Mouse (Mus musculus): ENCODE measurements around the gene E030030I06Rik.
"Not testable (repeated sequence)": the region's sequence is repeated elsewhere in the genome, so short reads cannot be mapped to it uniquely, and the experiment has no call there.

Gene E030030I06Rik

DNA sequence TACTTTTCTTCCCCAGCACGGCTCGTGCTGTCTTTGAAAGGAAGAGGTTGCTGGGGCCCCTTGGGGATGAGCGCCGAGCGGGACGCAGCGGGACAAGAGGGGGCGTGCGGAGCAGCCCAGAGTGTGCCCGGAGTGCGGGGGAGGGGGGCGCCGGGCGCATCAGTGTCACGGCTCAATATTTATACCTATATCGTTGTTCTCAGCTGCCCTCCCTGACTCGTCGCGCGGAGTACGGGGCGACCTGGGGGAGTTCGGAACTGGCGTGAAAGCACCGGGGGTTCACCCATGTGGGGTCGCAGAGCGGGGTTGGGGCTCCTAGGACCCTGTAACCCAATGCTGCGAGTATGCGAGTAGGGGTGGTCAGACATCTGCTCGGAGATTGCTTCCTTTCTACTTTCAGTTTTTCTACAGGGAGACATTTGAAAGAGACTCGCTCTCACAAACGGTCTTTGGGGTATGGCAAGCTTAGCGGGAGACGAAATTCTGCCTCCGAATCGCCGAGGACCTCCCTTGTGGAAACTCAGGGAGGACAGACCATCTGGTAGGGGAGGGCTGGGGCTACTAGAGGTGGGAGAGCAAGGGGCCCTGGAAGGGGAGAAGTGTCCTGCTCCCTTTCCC is at the start of gene E030030I06Rik:
Gene E030030I06Rik (minus strand): TSS at position 198 of the 618 bp plus-strand sequence.
- DNase-seq (ENCODE audit: low spot score), result peak; percentile 63

DNA sequence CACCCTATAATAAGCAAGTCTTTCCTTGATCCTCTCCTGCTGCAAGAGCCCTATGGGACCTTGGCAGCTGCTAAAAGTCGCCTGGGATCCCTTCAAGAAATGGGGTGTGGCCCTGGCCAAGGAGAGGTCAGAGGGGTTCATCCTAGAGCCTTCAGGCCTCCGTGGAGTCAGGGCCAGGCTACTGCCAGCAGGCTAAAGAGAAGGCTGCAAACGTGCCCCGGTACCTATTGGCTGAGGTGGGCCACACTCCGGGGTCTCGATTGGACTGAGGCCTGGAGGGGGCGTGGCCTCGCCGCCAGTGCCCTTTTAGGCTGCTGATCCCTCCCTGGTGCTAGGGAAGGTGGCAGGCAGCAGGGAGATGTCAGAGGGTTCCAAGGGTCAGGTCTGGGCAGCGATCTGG is 42.0 kb upstream of the E030030I06Rik start:
- DNase-seq (ENCODE audit: low spot score), result peak; percentile 47

DNA sequence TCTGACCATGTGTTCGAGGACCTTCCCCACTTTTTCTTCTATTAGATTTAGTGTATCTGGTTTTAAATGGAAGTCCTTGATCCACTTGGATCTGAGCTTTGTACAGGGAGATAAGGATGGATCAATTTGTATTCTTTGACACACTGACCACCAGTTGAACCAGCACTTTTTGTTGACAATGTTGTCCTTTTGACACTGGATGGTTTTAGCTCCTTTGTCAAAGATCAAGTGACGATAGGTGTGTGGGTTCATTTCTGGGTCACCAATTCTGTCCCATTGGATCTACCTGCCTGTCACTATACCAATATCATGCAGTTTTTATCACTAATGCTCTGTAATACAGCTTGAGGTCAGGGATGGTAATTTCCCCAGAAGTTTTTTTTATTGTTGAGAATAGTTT is 27.4 kb upstream of the E030030I06Rik start:
- not testable (repeated sequence) for DNase-seq (ENCODE audit: low spot score)

DNA sequence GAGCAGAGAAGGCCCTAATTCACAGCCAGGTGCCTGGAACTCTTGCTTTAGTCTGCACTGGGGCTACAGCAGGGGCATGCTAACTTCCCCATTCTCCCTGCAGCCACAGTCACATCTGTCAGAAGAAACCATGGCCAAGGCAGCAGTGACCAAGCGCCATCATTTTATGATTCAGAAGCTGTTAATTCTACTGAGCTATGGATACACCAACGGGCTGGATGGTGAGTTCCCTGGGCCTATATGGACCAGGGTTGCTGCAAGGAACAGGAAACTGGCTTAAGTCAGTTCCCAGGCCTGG is 25.1 kb upstream of the E030030I06Rik start:
- not testable (repeated sequence) for DNase-seq (ENCODE audit: low spot score)

DNA sequence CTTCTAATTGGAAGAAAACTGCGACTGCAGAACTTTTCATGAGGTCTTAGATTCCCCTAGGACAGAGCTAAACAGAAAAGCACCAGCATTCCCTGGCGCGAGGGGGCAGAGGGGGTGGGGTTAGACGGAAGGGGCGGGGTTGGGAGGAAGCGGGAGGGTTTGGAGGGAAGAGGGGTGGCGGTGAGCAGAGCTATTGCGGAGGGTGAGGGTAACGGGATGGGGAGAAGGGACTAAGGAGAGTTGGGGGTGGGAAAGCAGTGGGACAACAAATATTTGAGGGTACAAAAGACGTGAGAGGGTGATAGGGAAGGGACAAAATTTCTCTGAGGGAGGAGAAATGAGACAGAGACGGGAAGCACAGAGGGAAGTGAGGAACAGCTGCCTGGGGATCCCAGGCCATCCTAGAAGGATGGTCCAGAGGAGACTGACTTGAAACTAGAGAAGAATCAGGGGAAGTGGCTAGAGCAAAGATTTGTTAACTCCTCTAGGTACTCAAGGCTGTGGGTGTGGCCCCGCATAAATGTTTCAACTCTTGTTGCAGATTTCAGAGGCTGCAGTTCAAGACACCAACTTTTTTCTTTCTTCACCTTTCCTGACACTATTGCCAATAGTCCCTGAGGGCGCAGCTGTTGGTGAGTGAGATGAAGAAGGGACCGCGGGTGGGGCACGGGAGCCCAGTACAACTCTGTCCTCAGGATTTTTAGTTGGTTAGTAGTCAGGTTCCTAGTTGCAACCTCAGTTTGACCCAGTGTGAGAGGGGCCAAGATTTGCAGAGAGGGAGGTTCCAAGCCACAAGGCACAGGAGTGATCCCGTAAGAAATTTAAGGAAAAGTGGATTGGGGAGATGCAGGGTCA is 24.5 kb upstream of the E030030I06Rik start:
- peak; percentile 40 for DNase-seq (ENCODE audit: low spot score)

DNA sequence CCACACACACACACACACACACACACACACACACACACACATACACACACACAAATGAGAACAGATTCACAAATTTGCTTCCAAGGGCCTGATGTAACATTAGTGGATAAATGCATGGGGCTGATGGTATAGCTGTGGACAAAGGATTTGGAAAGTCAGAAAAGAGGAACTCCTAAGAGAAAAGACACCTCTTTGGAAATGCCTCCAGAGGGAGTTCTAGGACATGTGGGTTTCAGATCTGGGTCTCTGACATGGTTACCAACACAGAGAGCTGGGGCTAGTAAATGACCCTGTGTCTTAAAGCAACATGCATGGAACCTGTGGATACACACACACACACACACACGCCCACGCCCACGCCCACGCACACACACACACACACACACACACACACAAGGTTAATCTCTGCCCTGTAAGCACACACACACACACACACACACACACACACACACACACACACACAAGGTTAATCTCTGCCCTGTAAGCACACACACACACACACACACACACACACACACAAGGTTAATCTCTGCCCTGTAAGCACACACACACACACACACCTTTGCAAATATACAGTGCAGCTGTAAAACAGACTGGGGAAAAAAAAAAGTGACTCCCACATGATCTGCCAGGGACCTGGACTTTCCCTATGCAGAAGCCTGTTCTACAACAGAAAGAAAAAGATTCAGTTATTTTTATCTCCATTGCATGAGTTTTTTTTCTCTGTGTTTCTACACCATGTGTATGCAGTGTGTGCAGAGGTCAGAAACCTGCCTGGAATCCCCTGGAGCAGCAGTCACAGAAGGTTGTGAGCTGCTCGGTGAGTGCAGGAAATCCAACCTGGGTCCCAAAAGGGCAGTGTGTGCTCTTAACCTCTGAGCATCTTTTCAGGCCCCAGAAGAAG is 23.6 kb upstream of the E030030I06Rik start:
- DNase-seq (ENCODE audit: low spot score), result not testable (repeated sequence)

DNA sequence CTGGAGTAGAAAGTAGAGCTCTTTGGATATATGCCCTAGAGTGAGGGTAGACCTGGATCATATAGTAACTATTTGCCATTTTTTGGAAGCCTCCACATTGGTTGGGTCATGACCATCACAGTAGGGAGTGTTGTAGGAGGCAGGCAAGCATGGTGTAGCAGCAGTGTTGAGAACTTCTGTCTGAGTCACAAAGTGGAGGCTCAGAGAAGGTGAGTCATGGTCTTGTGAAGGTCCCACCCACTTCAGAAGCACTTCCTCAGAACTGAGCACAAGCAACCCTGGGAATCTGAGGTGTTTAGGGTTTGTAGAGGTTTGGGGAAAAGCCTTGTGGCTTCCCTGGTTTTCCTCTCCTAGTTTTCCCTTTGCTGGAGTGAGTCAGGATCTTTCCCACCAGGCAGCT is 20.0 kb upstream of the E030030I06Rik start:
- not testable (repeated sequence) for DNase-seq (ENCODE audit: low spot score)

DNA sequence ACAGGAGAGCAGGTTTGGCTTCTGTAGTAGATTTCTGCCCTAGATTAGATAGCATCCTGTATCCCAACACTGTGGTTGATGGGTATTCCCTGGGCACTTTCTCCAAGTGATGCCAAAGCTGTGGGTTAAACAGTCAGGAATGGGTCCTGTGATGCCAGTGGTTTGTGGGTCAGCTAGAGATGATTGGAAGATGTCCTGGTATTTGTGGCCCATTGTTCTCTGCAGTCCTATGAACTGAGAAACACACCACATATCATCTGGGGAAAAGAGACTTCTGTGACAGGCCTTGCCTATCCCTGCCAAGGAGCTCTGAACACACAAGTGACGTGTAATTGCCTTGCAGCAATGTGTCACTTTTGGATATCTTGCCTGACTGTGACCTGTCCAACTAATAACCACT is 18.0 kb upstream of the E030030I06Rik start:
- DNase-seq (ENCODE audit: low spot score), result not testable (repeated sequence)

DNA sequence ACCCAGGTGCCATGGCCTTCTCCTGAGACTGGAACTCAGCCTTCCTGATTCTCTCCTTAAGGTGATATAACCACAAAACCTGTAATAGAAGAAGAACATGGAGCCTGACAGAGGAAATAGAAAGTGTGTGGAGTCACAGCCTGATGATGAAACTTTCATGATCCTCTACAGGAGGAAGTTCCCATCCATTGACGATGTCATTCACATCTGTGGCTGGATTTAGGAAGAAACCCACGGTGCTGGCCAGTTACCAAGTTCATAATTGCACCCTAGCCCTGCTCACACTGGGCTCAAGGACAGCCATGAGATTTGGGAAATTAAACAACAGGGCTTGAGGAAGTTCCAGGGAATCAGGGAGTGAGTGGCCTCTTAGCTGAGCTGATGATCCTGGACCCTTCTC is 17.0 kb upstream of the E030030I06Rik start:
- DNase-seq (ENCODE audit: low spot score), result not testable (repeated sequence)

DNA sequence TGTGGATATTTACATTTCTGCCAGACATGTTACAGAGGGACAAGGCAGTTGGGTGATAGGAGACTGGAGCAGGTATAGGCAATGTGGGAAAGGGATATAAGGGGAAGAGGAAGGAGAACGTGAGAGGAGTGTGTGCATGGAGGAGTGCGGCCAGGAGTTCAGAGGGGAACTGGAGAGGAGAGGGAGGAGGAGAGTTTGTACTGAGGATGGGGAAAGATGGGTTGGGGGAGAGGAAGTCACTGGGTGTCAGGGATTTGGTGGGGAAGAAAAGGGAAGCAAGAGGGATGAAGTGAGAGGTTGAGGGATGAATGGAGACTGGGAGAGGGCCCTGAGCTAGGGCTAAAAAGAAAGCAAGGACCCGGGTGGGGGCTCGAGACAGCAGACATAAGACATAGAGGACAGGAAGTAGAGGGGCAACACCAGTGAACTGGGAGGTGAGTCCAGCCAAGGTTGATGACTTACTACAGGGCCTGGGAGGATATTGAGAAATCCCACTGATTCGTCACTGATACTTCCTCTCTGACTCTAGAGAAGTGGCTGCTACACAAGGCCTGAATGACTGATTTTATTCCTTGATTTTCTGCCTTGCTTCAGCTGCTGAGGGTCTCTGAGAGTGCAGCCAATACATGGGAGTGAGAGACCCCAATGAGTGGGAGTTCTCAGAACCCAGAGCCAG is 16.4 kb upstream of the E030030I06Rik start:
- not testable (repeated sequence) for DNase-seq (ENCODE audit: low spot score)

DNA sequence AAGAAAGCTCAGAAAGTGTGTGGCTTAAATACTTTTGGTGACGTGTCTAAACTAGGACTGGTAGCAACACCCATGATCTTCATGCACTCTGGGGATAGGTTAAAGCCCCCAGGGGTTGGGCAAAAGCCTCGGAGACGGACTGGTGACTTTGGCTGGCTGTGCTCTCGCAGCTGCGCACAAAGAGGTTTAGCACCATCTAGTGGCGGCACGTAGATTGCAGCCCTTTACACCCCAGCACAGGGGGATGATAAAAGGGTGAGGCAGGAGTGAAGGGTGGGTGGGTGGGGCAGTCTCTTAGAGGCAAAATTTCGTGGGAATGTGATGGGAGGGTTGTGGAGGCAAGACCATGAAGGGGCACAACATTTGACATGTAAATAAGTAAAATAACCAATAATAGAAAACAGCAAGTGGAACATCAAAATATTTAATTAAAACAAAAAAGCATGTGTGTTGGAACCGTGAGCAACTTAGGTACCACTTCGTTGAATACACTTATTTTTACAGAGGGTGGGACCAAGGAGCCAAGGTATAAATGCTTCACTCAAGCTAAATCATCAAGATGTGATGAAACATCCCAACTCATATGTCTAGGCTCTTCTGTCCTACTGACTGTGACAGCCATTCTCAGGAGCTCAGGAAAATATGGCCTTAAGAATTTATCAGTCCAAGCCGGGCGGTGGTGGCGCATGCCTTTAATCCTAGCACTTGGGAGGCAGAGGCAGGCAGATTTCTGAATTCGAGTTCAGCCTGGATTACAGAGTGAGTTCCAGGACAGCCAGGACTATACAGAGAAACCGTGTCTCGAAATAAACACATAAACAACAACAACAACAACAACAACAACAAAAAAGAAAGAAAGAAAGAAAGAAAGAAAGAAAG is 14.9 kb upstream of the E030030I06Rik start:
- DNase-seq (ENCODE audit: low spot score), result peak; percentile 74

DNA sequence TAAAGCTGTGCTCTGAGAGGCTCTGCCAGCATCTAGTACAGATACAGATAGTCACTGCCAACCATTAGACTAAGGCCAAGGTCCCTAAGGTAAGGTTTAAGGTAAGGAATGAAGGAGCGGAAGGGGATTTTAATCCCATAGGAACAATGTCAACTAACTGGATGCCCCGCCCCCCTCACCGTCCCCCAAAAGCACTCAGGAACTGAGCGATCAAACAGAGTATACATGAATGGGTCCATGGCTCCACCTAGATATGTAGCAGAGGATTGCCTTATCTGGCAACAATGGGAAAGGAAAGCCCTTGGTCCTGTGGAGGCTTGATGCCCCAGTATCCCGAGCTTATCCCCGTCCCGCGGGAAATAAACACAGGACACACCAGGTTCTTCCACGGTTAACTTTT is 14.2 kb upstream of the E030030I06Rik start:
- DNase-seq (ENCODE audit: low spot score), result not testable (repeated sequence)

DNA sequence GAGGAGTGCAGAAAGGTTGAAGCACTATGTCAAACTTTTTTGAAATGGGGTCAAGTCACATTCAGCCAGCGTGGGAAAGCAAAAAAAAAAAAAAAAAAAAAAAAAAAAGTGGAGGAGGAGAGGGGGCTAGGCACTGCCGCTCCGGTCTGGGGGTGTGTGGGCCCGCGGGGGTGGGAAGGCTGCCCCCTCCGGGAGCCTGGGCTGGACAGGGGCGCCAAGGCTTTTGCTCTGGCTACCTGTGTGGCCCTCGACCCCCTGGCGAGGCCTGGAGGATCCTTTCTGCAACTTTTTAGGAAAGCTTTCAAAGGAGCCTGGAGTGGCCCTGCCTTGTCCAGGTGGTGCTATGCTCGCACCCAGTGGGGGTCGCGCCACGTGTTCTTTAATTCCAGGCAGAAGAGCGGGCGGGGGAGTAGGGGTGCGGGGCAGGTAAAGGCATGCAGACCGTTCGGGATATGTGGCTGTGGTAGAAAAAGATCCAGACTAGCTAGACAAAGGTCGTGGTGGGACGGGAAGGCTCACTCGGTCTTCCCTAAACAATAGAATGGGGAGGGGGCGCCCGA is 10.6 kb upstream of the E030030I06Rik start:
- DNase-seq (ENCODE audit: low spot score), result peak; percentile 17

DNA sequence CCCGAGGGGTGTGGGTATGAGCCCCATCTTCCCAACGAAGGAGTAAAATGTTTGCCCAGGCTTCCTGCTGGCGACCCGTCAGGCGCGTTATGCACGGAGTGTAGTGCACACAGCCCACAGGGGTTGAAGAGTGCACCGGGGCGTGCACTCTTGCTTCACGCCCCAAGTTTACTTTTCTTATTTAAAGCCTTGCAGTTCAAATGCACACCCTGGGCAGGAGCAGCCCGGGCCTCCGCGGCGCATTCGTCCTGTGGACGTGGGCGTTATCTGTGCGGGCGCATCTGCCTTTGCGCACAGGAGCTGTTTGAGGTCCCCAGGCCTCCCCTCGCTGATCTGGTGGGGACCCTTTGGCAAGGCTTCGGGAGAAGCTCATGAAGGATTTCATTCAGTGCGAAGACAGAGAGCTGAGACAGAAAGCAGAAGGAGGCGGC is 10.1 kb upstream of the E030030I06Rik start:
- peak; percentile 56 for DNase-seq (ENCODE audit: low spot score)

DNA sequence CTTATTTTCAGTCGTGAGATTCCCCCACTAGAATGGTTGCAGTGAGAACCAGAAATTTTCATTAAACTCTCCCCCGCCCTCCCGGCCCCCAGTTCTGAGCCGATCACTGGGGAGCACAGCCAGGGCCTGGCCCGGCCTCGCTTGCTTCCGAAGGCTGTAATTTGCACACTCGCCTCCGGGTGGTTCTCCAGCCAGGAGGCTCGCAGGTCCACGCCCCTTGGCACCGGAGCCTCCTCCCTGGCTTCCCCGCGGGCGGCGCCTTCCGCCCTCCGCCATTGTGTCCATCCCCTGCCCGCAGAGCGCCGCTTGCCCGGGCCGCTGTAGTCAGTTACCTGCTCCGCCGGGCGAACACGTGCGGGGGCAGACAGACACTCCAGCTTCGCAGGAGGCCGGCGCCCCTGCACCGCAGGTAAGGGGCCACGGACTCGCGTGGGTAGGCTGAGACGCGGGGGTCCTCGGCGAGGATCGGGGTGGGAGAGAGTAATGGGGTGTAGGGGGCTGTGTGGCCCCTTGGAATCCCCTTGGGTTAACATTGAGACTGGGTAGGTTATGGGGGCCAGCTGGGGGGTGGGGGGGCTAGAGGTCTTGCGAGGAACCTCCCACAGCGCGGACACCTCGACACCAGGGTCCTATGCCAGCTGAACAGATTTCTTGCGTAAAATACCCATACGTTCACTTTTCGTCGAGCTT is 9.4 kb upstream of the E030030I06Rik start, which contains the start of the genes Raet1e and H60b:
Gene Raet1e (plus strand): TSS at position 260 of the 690 bp plus-strand sequence.
Gene H60b (plus strand): TSS at position 277 of the 690 bp plus-strand sequence.
- DNase-seq (ENCODE audit: low spot score), result peak; percentile 79

DNA sequence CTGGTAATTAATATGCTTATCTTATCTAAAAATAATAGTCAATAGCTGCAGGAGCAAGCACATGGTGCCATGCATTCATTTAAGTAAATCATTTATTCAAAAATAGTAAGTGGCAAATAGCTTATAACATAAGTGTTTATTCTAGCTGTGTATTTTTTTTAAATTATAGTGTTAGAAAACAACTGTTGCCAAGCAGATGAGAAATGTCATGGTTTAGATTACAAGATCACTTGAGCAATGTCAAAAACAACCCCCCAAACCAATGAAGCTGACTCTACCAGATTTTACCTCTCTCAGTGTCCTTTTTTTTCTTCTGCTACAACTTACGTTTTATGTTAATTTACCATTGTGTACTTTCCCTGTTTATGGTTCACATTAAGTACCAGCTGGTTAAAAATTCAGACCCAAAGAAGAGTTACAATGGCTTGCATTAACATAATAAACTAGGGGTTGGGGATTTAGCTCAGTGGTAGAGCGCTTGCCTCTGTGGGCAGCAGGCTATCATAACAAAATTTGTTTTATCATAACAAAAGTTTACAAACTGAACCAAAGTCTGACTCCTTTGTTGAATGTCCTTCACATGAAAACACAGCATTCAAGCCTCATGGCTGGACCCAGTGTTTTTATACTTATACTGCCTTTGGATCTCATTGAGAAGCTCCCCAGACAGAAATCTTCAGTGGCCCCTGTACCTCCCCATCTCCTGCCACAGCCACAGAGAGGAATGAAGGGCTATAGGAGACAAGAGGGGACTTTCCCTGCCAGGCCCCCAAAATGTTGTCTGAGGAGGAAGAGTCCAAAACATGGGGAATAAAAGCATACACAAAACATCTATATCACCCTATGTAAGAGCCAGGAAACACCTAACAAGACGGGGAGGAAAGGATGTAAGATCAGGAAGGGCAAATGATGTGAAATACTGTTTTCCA is 6.1 kb upstream of the E030030I06Rik start:
- DNase-seq (ENCODE audit: low spot score), result peak; percentile 38

DNA sequence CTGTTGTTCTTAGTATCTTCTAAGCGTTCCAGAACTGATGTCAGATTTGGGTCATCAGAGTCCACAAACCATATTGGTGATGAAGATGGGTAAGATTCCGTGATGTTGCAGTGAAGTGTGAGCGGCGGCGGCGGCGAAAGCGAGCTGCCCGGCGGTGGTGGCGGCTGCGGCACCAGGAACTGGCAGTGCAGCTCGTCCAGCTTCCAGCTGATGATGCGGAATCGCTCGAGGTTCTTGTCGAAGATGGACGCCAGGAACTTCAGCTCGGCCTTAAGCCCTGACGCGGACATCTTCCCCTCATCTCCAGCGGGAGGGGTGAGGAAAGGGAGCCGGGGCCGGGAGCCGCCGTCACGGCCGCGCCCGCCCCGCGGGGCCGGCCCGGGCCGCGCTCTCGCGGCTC is 5.1 kb upstream of the E030030I06Rik start:
- peak; percentile 65 for DNase-seq (ENCODE audit: low spot score)

DNA sequence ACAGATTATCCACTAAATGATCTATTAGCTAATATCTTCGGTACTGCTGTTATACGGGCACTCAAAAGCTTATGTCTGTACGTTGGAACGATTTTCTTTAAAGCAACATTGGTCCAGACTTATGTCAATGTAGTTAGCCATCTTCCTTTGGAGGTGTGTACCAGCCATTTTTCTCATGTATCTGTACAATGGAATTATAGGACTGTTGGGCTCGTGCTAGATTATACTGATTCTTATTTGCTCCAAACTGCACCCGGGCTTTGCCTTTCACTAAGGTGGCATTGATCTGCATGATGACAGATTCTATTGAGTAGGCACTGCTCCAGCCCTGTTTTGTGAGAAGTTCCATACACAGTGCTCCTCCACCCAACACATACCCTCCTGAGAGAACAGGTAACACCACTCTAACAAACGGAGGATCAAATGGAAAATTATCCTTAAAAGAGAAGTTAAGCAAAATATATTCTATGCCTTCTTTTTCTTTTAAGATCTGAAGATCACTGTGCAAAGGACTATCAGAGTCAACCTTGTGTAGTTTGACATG is 4.1 kb upstream of the E030030I06Rik start:
- peak; percentile 26 for DNase-seq (ENCODE audit: low spot score)

Measured in embryo, embryonic 10.5 days (tissue).